Mouse (Mus musculus) liver, embryonic 16.5 days (tissue): Measurements from ENCODE around the gene Ctla4. TPM values are rescaled to one million over a fixed set of nuclear protein-coding genes. Genes with fewer than 3 reads are reported as not detected.

Experiments used
- ATAC-seq: fragments of 200-750 bp; cut with Nextera tagmentation; 2 replicates; pipeline ENCODE4 v1.8.0; 2017; ENCODE audit warnings: low read depth, mild to moderate bottlenecking, moderate number of reproducible peaks, moderate library complexity
- H3K27ac ChIP-seq: fragments of 300-500 bp; sonication (generic); 2 replicates; pipeline ENCODE4 v1.5.1; 2014; ENCODE audit warnings: mild to moderate bottlenecking, low read length
- H3K27me3 ChIP-seq: fragments of 300-500 bp; sonication (generic); 2 replicates; pipeline ENCODE4 v1.6.1; 2014; ENCODE audit warnings: low read depth, low read length, mixed read lengths; ENCODE audit not compliant: control insufficient read depth, insufficient read depth
- H3K36me3 ChIP-seq: fragments of 300-500 bp; sonication (generic); 2 replicates; pipeline ENCODE4 v1.6.1; 2014; ENCODE audit warnings: mild to moderate bottlenecking; ENCODE audit not compliant: control insufficient read depth, insufficient read depth
- H3K4me1 ChIP-seq: fragments of 300-500 bp; sonication (generic); 2 replicates; pipeline ENCODE4 v1.6.1; 2014; ENCODE audit warnings: low read depth, low read length, mixed read lengths; ENCODE audit not compliant: control insufficient read depth
- H3K4me2 ChIP-seq: fragments of 300-500 bp; sonication (generic); 2 replicates; pipeline ENCODE4 v1.6.1; 2014; ENCODE audit warnings: low read depth, low read length, mixed read lengths
- H3K4me3 ChIP-seq: fragments of 300-500 bp; sonication (generic); 2 replicates; pipeline ENCODE4 v1.5.1; 2014; ENCODE audit warnings: low read depth, mild to moderate bottlenecking, low read length
- H3K9ac ChIP-seq: fragments of 300-500 bp; sonication (generic); 2 replicates; pipeline ENCODE4 v1.6.1; 2014; ENCODE audit warnings: low read depth, low read length
- H3K9me3 ChIP-seq: fragments of 300-500 bp; sonication (generic); replicated peaks from 2 replicates; pipeline ENCODE4 v1.6.1; 2016; ENCODE audit warnings: low read length; ENCODE audit not compliant: control insufficient read depth
- WGBS: fragments of 180-500 bp; shearing (Covaris S2); extraction: QIAGEN DNeasy Blood & Tissue Kit; methylation state at CpG from one replicate; pipeline ENCODE4 v1.1.7; 2014; ENCODE audit not compliant: insufficient replicate concordance; 5-methylcytosine and 5-hydroxymethylcytosine counted together
- polyA plus RNA-seq: library from polyadenylated mRNA; unstranded; fragments of >200 nt; fragmentation: Nextera tagmentation; extraction: Ambion mirVana; gene quantifications from 2 replicates; pipeline ENCODE4 v1.2.1, GENCODE M21; 2015

The Ctla4 gene
- polyA plus RNA-seq: not detected in 2 replicates

- Histone ChIP-seq H3K36me3 (no peaks in the 10 kb centered on the region), H3K4me2 (no peak within 1 kb of the TSS), H3K4me3 (no peak within 1 kb of the TSS), H3K9me3 (no peaks in the 10 kb centered on the region), H3K27ac (no peak within 1 kb of the TSS), H3K27me3 (no peaks in the 10 kb centered on the region), H3K4me1 (no peaks in the 10 kb centered on the region), H3K9ac (no peak within 1 kb of the TSS)
- ATAC-seq: no peak
- 61% methylated on average over 7 of the region's 7 CpGs for WGBS
These were observed at the start of gene Ctla4 for GRCm38 (mm10) chr1:60886981-60887380. TSS of gene Ctla4 (plus strand) at chr1:60887000.

GRCm38 (mm10) chr1:60839161-60839560, 47.6 kb upstream of the Ctla4 start:
- H3K4me1 ChIP-seq: no peaks in the 10 kb centered on the region
- H3K9me3 ChIP-seq: no peaks in the 10 kb centered on the region
- H3K36me3 ChIP-seq: no peaks in the 10 kb centered on the region
- H3K9ac ChIP-seq: no peak overlapping the region
- 60% methylated on average over 1 of the region's 1 CpGs for WGBS
- no peak overlapping the region for H3K4me2 ChIP-seq
- no peak overlapping the region for H3K27ac ChIP-seq
- no peak for ATAC-seq
- H3K4me3 ChIP-seq: no peak overlapping the region
- no peaks in the 10 kb centered on the region for H3K27me3 ChIP-seq

DNA sequence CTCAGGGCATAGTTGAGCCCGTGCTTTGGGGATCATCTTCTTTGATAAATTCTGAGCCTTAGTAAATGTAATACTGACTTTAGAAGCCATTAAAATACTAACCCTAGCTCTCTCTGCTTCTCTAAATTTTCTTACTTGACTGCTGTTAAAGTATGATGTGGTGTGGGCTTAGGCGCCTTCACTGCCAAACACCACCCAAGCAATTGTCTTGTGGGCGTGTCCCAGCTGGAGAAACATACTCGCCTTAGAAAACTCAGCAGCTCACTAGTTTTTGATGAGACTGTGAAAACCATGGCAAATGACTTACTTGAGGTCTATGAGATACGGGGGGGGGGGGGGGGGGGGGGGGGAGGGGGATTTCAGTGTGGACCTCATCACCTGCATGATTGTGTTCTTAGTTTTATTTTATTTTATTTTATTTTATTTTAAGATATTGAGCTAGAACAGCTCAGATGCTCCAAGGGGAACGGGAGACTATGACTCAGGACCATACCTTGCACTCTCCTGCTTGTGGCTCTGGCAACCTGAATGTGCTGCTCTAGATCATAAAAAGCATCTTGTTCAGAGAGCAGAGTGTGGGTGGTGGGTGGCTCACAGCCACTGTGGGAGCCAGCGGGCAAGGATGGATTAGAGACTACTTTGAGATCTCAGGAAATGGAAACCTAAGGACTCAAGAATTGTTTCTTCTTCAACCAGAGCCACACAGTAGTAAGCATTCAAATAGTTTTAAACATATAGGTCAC, 41.3 kb upstream of the Ctla4 start:
- WGBS: 62% methylated on average over 7 of the region's 7 CpGs
- Histone ChIP-seq H3K4me2 (no peak overlapping the region), H3K4me1 (no peaks in the 10 kb centered on the region)

GRCm38 (mm10) chr1:60846616-60847275, 40.1 kb upstream of the Ctla4 start:
- WGBS: 61% methylated on average over 4 of the region's 4 CpGs
- H3K4me3 ChIP-seq: no peak overlapping the region
- no peak overlapping the region for H3K9ac ChIP-seq
- H3K27me3 ChIP-seq: no peaks in the 10 kb centered on the region
- H3K4me1 ChIP-seq: no peaks in the 10 kb centered on the region
- no peak overlapping the region for H3K27ac ChIP-seq
- no peak overlapping the region for H3K4me2 ChIP-seq
- ATAC-seq: no peak
- no peaks in the 10 kb centered on the region for H3K36me3 ChIP-seq
- no peaks in the 10 kb centered on the region for H3K9me3 ChIP-seq

More for the DNA sequence above, 41.3 kb upstream of the Ctla4 start:
- no peak for ATAC-seq
- Histone ChIP-seq H3K9me3 (no peaks in the 10 kb centered on the region), H3K27ac (no peak overlapping the region), H3K36me3 (no peaks in the 10 kb centered on the region), H3K4me3 (no peak overlapping the region), H3K9ac (no peak overlapping the region), H3K27me3 (no peaks in the 10 kb centered on the region)

GRCm38 (mm10) chr1:60849112-60849511, 37.7 kb upstream of the Ctla4 start:
- H3K4me1 ChIP-seq: no peaks in the 10 kb centered on the region; the same call in 1 of the 2 replicates
- H3K36me3 ChIP-seq: no peaks in the 10 kb centered on the region
- ATAC-seq: no peak
- H3K9ac ChIP-seq: no peak overlapping the region
- H3K4me3 ChIP-seq: no peak overlapping the region
- H3K9me3 ChIP-seq: no peaks in the 10 kb centered on the region
- H3K4me2 ChIP-seq: no peak overlapping the region
- H3K27ac ChIP-seq: no peak overlapping the region
- 61% methylated on average over 2 of the region's 2 CpGs for WGBS
- no peaks in the 10 kb centered on the region for H3K27me3 ChIP-seq

DNA sequence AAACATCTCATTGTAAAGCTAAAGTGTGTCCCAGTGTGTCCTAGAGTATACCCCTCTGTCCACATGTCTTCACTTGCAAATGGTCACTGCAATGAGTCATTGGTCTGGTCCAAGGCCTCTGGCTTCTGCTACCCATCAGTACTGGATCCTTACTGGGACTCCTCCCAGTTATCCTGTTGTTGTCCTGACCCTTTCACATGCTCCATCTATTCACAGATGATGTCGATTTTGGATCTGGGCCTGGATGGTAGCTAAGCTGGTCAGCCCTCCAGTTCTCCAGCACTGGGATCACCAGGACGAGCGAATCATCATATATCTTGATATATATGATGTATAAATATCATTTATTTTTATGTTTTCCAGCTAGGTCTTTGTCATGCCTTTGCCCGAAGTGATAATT, 37.0 kb upstream of the Ctla4 start:
- no peak overlapping the region for H3K9ac ChIP-seq
- 52% methylated on average over 4 of the region's 4 CpGs for whole genome bisulfite sequencing
- no peak overlapping the region for H3K4me3 ChIP-seq
- no peaks in the 10 kb centered on the region for H3K36me3 ChIP-seq
- no peak for ATAC-seq
- no peaks in the 10 kb centered on the region; the same call in 1 of the 2 replicates for H3K4me1 ChIP-seq
- H3K27me3 ChIP-seq: no peaks in the 10 kb centered on the region
- no peak overlapping the region for H3K4me2 ChIP-seq
- no peaks in the 10 kb centered on the region for H3K9me3 ChIP-seq
- no peak overlapping the region for H3K27ac ChIP-seq

GRCm38 (mm10) chr1:60851041-60851781, 35.6 kb upstream of the Ctla4 start:
- H3K36me3 ChIP-seq: no peaks in the 10 kb centered on the region
- no peak for ATAC-seq
- WGBS: 64% methylated on average over 8 of the region's 8 CpGs
- no peak overlapping the region for H3K27ac ChIP-seq
- H3K4me1 ChIP-seq: no peaks in the 10 kb centered on the region; the same call in 1 of the 2 replicates
- H3K9ac ChIP-seq: no peak overlapping the region
- no peak overlapping the region for H3K4me2 ChIP-seq
- H3K4me3 ChIP-seq: no peak overlapping the region
- no peaks in the 10 kb centered on the region for H3K9me3 ChIP-seq
- no peaks in the 10 kb centered on the region for H3K27me3 ChIP-seq

DNA sequence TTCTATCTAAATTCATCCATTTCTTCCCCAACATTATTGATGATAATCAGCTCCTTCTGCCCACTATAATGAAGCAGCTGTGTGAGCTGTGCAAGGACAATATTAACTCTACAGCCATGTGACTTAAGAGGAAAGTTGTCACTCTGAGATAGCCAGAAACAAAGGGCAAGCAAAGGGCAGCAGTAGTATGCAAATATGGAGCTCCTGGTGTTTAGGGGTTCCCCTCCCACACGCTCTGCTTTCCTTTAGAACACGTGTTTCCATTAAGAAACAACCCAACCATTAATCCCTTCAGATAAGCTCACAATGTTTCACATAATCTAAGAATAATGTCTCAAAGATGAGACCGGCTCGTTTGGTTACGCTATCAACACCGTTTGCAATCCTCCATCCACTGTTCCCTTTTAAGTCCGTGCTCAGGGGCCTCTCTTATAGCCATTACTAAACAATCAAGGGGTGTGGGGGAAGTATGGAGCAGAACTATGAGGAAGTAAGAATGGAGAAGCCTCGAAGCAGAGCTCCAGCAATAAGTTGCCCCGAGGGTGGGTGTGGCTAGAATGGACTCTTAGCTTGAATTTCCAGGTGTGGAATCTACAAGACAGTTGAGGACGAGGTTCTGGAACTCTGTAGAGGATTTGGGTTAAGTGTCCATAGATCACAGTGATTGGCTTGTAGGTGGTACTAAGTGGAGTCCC, 34.6 kb upstream of the Ctla4 start:
- H3K4me2 ChIP-seq: no peak overlapping the region
- H3K4me1 ChIP-seq: no peaks in the 10 kb centered on the region; the same call in 1 of the 2 replicates
- WGBS: 22% methylated on average over 10 of the region's 10 CpGs
- no peak overlapping the region for H3K9ac ChIP-seq
- H3K27me3 ChIP-seq: no peaks in the 10 kb centered on the region
- ATAC-seq: 0 out of 2 replicates have a peak, but pooled peaks have one; percentile 32
- no peaks in the 10 kb centered on the region for H3K9me3 ChIP-seq
- H3K27ac ChIP-seq: no peak overlapping the region
- no peaks in the 10 kb centered on the region for H3K36me3 ChIP-seq
- no peak overlapping the region for H3K4me3 ChIP-seq
